Mouse (Mus musculus) heart, postnatal 0 days (tissue): ENCODE data around the gene Phtf1. TPM values are rescaled to one million over a fixed set of nuclear protein-coding genes. Genes with fewer than 3 reads are reported as not detected.
A peak's percentile ranks its signal among the peaks of the same experiment; 100 is the strongest.

Experiments used
- ATAC-seq: fragments of 200-750 bp; cut with Nextera tagmentation; 2 replicates; pipeline ENCODE4 v1.8.0; 2017; ENCODE audit warnings: low read depth, moderate number of reproducible peaks, moderate library complexity; ENCODE audit not compliant: insufficient read depth
- DNase-seq: peaks from one replicate; pipeline ENCODE4 v3.0.0-alpha.2; 2016; ENCODE audit warnings: low spot score
- H3K27ac ChIP-seq: fragments of 300-500 bp; sonication (generic); 2 replicates; pipeline ENCODE4 v1.5.1; 2014; ENCODE audit warnings: low read depth, mild to moderate bottlenecking
- H3K27me3 ChIP-seq: fragments of 300-500 bp; sonication (generic); 2 replicates; pipeline ENCODE4 v1.6.1; 2014; ENCODE audit warnings: low read length, mixed read lengths; ENCODE audit not compliant: control insufficient read depth, insufficient read depth
- H3K36me3 ChIP-seq: fragments of 300-500 bp; sonication (generic); replicated peaks from 2 replicates; pipeline ENCODE4 v1.6.1; 2014; ENCODE audit warnings: low read length, mixed read lengths; ENCODE audit not compliant: control insufficient read depth, insufficient read depth
- H3K4me1 ChIP-seq: fragments of 300-500 bp; sonication (generic); 2 replicates; pipeline ENCODE4 v1.6.1; 2014; ENCODE audit warnings: antibody characterized with exemption; ENCODE audit not compliant: control insufficient read depth, insufficient read depth
- H3K4me2 ChIP-seq: fragments of 300-500 bp; sonication (generic); 2 replicates; pipeline ENCODE4 v1.6.1; 2014; ENCODE audit warnings: low read depth, mild to moderate bottlenecking, low read length, moderate library complexity
- H3K4me3 ChIP-seq: fragments of 300-500 bp; sonication (generic); 2 replicates; pipeline ENCODE4 v1.5.1; 2014; ENCODE audit warnings: low read depth, low read length
- H3K9ac ChIP-seq: fragments of 300-500 bp; sonication (generic); replicated peaks from 2 replicates; pipeline ENCODE4 v1.6.1; 2014; ENCODE audit warnings: low read depth, low read length, mixed read lengths
- H3K9me3 ChIP-seq: fragments of 300-500 bp; sonication (generic); replicated peaks from 2 replicates; pipeline ENCODE4 v1.6.1; 2016; ENCODE audit warnings: low read length; ENCODE audit not compliant: control insufficient read depth
- CTCF ChIP-seq: IDR thresholded peaks from 2 replicates; pipeline ENCODE4 v1.5.1; 2016; ENCODE audit warnings: antibody characterized with exemption, control low read depth, low read depth
- EP300 ChIP-seq: IDR thresholded peaks from 2 replicates; pipeline ENCODE4 v1.6.1; 2016; ENCODE audit warnings: antibody characterized with exemption, low read depth
- WGBS: fragments of 180-500 bp; shearing (Covaris S2); extraction: QIAGEN DNeasy Blood & Tissue Kit; methylation state at CpG from one replicate; pipeline ENCODE4 v1.1.7; 2014; 5-methylcytosine and 5-hydroxymethylcytosine counted together
- polyA plus RNA-seq: library from polyadenylated mRNA; unstranded; fragments of >200 nt; fragmentation: Nextera tagmentation; extraction: Ambion mirVana; gene quantifications from 2 replicates; pipeline ENCODE4 v1.2.1, GENCODE M21; 2015
- total RNA-seq: library from RNA; depleted of rRNA; stranded (reverse); fragments of >200 nt; gene quantifications from 2 replicates; pipeline ENCODE4 v1.2.3, GENCODE M21; 2014; ENCODE audit warnings: low replicate concordance

Phtf1 gene
- total and polyA plus RNA-seq, 2 experiments from 2014 or later, result 6.2 to 6.6 TPM

DNA sequence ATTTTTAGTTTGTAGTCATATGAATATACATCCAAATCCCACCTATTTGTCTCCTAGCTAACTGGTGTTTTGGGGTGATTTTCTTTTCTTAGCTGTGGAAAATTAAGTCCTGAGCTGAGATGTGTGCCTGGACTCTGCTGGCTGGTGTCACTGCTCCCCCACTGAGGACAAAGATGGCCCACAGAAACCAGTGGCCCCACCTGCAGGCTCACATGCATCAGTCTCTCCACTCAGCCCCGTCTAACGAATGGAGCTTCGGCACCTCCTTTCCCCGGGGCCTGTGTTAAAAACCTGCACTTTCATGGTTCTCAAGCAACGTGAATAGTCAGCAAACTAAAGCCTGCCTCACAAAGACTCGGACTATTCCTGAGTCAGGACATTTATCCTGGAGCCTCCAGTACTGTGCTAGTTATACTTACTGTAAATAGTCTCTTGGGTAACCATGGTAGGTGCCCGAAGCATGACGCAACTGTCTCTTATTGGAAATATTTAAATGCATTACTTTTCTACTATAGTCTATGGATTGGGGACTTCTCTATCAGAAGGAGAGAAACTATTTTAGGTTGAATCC is 39.1 kb downstream of the Phtf1 start:
- WGBS, result 84% methylated on average over 8 of the region's 8 CpGs
- no peak overlapping the region for H3K4me3 ChIP-seq
- TF ChIP-seq CTCF, result no peak
- no peak for TF ChIP-seq EP300
- ATAC-seq (0 out of 2 replicates have a peak, but pooled peaks have one; percentile 25), DNase-seq (no peak)
- no peak overlapping the region for H3K4me2 ChIP-seq
- no peak overlapping the region for H3K27ac ChIP-seq
- no peaks in the 10 kb centered on the region for H3K9me3 ChIP-seq
- no peaks in the 10 kb centered on the region for H3K27me3 ChIP-seq
- no peak overlapping the region for H3K9ac ChIP-seq
- no peaks in the 10 kb centered on the region for H3K4me1 ChIP-seq
- peaks cover 46% of the 10 kb centered on the region for H3K36me3 ChIP-seq

DNA sequence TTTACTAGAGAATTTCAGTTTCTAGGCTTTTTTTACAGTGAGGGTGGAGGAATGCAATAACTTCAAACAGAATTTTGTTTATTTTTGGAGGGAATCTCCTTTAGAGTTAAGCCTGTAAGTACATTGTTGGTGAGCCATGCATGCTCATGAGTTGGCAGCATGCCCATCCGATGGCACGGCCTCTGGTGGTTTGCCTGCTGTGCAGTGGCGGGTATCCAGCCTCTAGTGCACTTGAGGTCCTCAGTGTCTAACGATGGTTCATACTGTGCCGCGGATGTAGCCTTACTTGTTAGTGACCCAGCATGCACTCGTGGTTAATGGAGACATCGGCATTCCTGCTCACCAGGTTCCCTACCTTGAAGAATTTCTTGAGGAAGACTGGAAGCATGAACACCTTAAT is 39.6 kb downstream of the Phtf1 start:
- H3K4me3 ChIP-seq, result no peak overlapping the region
- TF ChIP-seq EP300 (no peak), CTCF (peak; percentile 24; the same call in 1 of the 2 replicates)
- no peaks in the 10 kb centered on the region for H3K9me3 ChIP-seq
- H3K4me2 ChIP-seq, result no peak overlapping the region
- H3K27me3 ChIP-seq, result no peaks in the 10 kb centered on the region
- H3K9ac ChIP-seq, result no peak overlapping the region
- no peaks in the 10 kb centered on the region for H3K4me1 ChIP-seq
- peak; percentile 79 for ATAC-seq
- no peak overlapping the region for H3K27ac ChIP-seq
- peaks cover 51% of the 10 kb centered on the region for H3K36me3 ChIP-seq
- 42% methylated on average over 8 of the region's 8 CpGs for WGBS
- DNase-seq, result peak; percentile 32

DNA sequence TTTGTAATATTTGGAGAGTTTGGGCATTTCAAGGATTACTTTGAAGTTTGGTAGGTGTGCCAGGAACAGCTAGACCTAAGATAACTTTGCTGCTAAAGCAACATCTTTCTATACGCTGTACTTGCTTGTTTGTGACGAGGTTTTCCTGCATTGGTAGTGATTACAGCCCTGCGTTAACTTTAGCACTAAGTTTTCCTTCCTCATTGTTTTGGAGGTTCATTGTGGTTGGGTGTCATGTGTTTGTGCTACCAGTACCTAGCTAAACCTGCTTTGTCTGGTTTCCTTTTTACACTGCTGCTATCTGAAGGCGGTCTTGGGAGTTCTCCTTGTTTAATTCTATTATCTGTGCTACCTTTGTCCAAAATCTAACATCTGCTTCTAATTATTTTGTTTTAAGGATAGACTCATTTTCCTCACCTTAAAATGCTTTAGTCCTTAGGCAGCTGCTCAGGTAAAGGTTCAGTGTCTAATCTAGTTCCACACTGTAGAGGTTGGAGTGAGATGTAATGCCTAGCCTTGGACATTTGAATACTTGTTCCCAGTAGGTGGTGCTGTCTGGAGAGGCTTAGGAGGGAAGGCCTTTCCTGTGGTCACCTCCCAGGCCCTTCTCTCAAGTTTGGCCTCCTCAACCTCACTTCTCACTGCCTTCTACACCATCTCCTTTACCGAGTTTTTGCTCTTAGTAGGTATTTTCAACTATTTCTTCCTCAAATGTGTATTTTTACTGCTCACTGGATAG is 42.2 kb downstream of the Phtf1 start:
- Histone ChIP-seq H3K9me3 (no peaks in the 10 kb centered on the region), H3K4me3 (no peak overlapping the region), H3K9ac (no peak overlapping the region), H3K4me2 (no peak overlapping the region), H3K27ac (no peak overlapping the region), H3K27me3 (no peaks in the 10 kb centered on the region), H3K4me1 (no peaks in the 10 kb centered on the region), H3K36me3 (peaks cover 51% of the 10 kb centered on the region)
- TF ChIP-seq CTCF, result peak; percentile 16; the same call in 1 of the 2 replicates
- TF ChIP-seq EP300, result no peak
- 87% methylated on average over 5 of the region's 5 CpGs for WGBS
- no peak for DNase-seq
- ATAC-seq, result no peak

DNA sequence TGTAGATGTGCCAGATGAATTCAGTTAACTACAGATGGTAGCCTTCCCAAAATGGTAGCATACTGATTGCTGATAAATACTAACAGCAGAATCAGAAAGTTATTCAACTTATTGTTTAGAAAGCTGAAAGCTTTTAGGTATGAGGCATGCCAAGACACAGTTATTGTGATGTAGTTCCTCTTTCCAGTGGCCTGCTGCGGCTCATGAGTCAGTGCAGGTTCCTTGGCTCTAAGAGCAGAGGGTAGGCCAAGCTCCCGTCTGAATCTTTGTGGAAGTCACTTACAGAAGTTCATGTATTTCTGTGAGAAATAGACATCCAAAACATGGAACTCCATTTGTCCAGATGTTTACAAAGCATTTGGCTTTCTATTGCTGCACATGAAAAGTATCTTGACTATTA is 44.1 kb downstream of the Phtf1 start:
- no peak for DNase-seq
- no peak for ATAC-seq
- Histone ChIP-seq H3K27ac (no peak overlapping the region), H3K9ac (no peak overlapping the region), H3K27me3 (no peaks in the 10 kb centered on the region), H3K4me2 (no peak overlapping the region), H3K9me3 (no peaks in the 10 kb centered on the region), H3K36me3 (peaks cover 52% of the 10 kb centered on the region), H3K4me1 (no peaks in the 10 kb centered on the region), H3K4me3 (no peak overlapping the region)
- 85% methylated on average over 2 of the region's 2 CpGs for WGBS
- no peak for TF ChIP-seq EP300

DNA sequence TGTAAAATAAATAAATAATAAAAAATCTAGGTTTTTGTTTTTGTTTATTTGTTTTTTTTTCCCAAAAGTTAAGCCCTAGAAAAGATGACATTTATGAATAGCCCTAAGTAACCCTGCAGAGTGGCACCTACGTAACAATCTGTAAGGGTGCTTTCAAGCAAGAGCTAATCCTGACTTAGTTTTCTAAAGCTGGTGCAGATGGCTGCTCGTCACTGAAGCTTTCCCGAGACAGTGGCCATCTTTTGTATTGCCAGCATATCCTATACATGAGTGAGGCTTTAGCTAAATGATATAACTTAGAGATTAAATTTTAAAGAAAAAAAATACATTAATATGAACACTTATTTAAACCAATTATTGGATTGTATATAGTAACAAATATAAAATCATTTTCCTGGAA is 50.0 kb downstream of the Phtf1 start:
- no peaks in the 10 kb centered on the region for H3K27me3 ChIP-seq
- H3K4me3 ChIP-seq, result no peak overlapping the region
- H3K4me1 ChIP-seq, result no peaks in the 10 kb centered on the region
- no peak overlapping the region for H3K27ac ChIP-seq
- ATAC-seq (no peak), DNase-seq (no peak)
- no peak overlapping the region for H3K9ac ChIP-seq
- WGBS, result 84% methylated on average over 3 of the region's 3 CpGs
- TF ChIP-seq EP300 (no peak), CTCF (no peak)
- no peaks in the 10 kb centered on the region for H3K9me3 ChIP-seq
- H3K4me2 ChIP-seq, result no peak overlapping the region
- H3K36me3 ChIP-seq, result peaks cover 77% of the 10 kb centered on the region
